Mouse (Mus musculus) brain, embryonic 14.5 days (tissue): ENCODE results near the gene Stat3. TPM values are rescaled to one million over a fixed set of nuclear protein-coding genes. Genes with fewer than 3 reads are reported as not detected.
A peak's percentile ranks its signal among the peaks of the same experiment; 100 is the strongest.

Source experiments
- DNase-seq: peaks from one replicate; pipeline ENCODE4 v3.0.0-alpha.2; 2011; ENCODE audit warnings: low read depth
- CTCF ChIP-seq: fragments of 200-500 bp; IDR thresholded peaks from 2 replicates; pipeline ENCODE4 v1.5.1; 2012; ENCODE audit warnings: inconsistent platforms, mild to moderate bottlenecking, moderate library complexity, borderline replicate concordance; ENCODE audit not compliant: insufficient read depth, insufficient read length; ENCODE audit errors: extremely low read depth
- POLR2A ChIP-seq: fragments of 200-500 bp; IDR thresholded peaks from 2 replicates; pipeline ENCODE4 v1.6.1; 2012; ENCODE audit warnings: mild to moderate bottlenecking, inconsistent platforms, borderline replicate concordance; ENCODE audit not compliant: poor library complexity, insufficient read depth, insufficient read length, severe bottlenecking; ENCODE audit errors: extremely low read depth
- polyA plus RNA-seq: library from polyadenylated mRNA; depleted of rRNA; stranded (reverse); fragments of >200 nt; gene quantifications from 2 replicates; pipeline ENCODE4 v1.2.3, GENCODE M21; 2012; rRNA removed

Gene Stat3
- 29.1 and 36.9 TPM in 2 replicates for polyA plus RNA-seq

DNA sequence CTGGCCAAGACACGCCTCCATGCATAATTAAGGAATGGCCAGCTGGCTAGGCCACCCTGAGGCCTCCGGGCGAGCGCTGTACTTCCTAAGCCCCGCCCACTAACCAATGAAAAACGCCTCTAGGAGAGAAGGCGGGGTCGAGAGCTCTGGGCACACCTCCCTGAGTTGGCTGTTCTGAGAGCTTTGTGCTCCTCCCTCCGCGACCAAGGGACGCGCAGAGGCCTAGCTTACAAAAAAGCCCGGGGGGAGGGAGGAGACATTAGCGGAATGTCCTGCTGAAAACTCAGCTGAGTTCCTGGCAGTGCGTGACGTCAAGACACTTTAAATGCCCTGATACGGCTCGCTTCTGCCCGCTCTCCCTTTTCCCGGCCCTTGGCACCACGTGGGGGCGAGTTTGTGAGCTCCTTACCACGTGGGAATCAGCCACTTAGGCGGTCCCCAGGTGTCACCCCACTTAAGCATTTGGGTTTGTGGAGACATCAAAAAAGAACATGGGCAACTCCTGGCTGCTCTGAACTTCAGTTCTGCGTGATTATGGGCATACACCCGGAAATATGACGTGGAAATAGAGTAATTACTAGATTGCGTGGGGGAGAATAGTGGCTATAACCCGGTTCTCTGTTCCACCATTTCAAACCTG is at the start of gene Stat3:
Gene Stat3 (minus strand): TSS at position 29 of the 640 bp plus-strand sequence.
- TF ChIP-seq CTCF: no peak
- TF ChIP-seq POLR2A: no peak

DNA sequence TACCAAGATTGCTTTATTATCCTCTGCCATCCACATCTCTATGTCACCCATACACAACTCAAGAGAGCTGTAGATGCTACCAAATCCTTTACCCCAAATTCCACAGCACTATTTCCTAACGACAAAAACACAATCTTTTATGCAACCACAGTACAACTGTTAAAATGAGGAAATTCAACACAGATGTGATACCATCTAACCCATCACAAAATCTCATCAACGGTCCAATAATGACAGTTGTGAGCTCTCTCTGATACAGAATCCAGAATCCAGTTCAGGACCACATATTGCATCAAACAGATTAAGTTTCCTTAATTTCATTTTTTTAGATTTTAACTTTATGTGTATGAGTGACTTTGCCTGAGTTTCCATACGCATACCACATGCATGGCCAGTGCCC is 49.3 kb upstream of the Stat3 start:
- TF ChIP-seq CTCF: no peak
- TF ChIP-seq POLR2A: no peak

More for the DNA sequence above, at the start of gene Stat3:
- peak; percentile 100 for DNase-seq

DNA sequence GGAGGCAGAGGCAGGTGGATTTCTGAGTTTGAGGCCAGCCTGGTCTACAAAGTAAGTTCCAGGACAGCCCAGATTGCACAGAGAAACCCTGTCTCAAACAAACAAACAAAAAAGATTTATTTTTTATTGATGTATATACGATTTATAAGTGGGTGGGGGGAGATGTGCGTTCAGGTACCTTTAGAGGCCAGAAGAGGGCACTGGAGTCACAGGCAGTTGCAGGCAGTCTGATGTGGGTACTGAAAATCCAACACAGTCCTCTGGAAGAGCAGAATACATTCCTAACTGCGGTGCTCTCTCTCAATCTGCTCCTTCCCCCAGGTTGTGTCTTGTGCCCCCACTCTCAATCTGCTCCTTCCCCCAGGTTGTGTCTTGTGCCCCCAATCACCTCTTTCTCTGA is 46.3 kb upstream of the Stat3 start:
- TF ChIP-seq CTCF: no peak
- TF ChIP-seq POLR2A: no peak
- no peak for DNase-seq

More for the DNA sequence above, 49.3 kb upstream of the Stat3 start:
- DNase-seq: no peak

DNA sequence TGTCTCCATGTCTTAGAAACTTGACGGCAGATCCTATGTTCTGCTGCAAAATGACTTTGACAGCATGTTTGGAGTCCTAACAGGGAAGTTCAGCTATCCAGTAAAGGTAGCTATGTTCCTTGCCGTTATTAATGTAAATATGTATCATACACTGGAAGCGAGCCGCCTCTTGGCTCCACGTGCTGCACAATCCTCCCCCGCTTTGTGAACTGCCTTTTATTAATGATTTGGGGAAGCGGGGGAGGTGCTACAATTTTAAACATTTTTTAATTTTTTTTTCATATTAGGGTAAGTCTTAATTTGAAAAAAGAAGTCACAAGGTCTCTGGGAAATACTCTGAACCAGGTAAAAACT is 44.4 kb upstream of the Stat3 start:
- DNase-seq: no peak
- TF ChIP-seq CTCF (no peak), POLR2A (no peak)

DNA sequence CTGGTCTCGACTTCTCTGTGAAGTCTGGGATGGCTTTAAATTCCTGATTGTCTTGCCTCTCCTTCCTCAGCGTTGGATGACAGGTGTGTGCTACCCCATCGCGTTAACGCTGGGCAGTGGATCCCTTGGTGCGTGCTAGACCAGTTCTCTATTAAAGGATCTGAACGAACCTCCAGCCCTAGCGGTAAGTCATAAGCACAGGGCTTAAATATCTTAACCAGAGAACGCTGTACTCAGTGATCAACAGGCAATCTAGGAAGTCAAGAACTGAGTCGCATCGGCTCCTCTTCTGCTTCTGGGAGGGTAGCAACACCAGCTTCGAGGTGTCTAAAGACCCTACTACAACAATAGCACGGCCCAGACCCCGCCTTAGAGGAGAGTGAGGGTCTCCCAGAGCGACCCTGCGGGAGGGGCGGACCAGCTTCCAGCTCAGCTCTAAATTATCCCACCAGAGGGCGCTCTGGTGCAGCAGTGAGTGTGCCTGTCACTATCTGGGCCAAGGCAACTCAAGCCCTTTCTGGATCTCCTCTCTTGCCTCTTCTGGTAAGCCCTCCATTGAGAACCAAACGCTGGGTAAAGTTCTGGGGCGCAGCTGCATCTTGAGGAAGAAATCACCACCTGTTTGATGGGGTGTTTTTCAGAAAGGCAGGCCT is 43.9 kb upstream of the Stat3 start:
- DNase-seq: peak; percentile 85

DNA sequence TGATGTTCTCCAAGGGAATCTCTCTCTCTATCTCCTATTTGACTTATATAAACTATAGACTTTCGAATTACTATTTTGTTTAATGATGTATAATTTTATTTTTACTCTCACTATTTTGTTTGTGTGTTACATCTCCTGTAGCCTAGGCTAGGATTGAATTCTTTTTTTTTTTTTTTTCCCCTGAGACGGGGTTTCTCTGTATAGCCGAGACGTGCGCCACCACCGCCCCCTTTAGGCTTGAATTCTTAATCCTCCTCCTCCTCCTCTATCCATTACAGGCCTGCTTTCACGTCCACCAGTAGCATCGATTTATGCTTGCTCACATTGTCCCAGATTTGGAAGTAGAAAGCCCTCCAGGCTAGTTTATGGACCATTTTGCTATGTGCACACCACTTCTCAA is 42.7 kb upstream of the Stat3 start:
- TF ChIP-seq CTCF (no peak), POLR2A (no peak)
- no peak for DNase-seq

More for the DNA sequence above, 43.9 kb upstream of the Stat3 start:
- no peak for TF ChIP-seq POLR2A
- TF ChIP-seq CTCF: peak; percentile 97

DNA sequence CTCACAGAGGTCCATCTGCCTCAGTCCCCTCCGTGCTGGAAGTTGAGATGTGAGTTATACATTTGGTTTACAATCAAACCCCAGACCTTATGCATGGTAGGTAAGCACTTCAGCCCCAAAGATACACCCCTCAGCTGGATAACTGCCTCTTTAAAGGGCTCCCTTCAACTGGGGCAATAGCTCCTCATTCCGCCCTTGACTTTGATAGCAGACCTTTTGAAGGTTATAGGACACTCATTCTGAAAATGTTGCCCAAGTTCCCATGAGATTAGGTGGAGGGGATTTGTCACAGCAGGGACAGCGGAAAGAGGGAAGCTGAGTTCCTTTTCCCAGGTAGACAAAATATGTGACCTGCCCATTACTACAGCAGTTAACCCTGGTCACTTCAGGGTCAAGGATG is 41.9 kb upstream of the Stat3 start:
- no peak for TF ChIP-seq CTCF
- no peak for TF ChIP-seq POLR2A
- DNase-seq: no peak

DNA sequence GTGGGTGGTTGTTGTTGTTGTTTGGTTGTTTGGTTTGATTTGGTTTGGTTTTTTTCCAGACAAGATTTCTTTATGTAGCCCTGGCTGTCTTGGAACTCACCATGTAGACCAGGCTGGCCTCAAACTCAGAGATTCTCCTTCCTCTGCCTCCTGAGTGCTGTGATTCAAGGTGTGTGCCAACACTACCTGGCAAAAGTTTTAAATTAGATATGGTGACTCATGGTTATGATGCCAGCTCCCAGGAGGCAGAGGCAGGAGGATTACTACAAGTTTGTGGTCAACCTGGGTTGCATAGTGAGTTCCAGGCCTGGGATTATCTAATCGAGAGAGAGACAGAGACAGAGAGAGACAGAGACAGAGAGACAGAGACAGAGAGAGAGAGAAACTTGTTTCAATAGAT is 41.1 kb upstream of the Stat3 start:
- TF ChIP-seq POLR2A (no peak), CTCF (no peak)
- no peak for DNase-seq

DNA sequence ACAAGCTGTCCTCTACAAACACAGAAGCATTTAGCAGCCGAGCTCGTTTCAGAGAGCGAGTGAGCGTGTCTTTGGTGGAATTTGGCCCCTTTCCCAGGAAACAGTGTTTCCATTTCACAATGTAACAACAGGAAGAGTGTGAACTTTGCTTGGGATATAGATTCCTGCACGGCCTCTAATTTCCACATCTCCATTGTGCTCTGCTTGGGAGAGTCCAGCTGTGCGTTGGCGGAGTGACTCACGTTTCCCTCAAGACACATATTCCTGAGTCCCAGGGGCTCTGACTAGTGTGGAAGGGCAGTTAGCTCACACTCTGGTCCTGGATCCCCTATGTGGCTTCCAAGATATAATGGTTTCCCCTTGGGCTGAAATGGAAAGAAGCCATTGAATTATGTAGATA is 40.5 kb upstream of the Stat3 start:
- peak; percentile 53 for DNase-seq
- TF ChIP-seq POLR2A (no peak), CTCF (no peak)

DNA sequence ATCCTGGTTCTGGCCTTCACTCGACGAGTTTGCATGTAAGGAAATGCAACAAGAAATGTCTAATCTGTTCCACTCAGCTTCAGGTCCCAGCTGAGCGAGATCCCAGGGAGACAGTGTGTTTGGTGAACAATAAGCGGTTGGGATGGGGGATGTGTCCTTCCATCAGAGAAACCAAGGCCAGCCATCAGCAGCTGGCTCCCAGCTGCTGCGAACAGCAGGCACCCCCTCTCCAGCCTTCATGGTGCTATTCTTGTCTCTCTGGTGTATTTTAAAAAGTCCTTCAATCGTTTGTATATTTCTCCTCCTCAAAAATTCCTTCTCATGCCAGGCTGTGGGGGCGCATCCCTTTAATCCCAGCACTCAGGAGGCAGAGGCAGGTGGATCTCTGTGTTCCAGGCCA is 35.9 kb upstream of the Stat3 start:
- DNase-seq: no peak
- TF ChIP-seq CTCF (no peak), POLR2A (no peak)

DNA sequence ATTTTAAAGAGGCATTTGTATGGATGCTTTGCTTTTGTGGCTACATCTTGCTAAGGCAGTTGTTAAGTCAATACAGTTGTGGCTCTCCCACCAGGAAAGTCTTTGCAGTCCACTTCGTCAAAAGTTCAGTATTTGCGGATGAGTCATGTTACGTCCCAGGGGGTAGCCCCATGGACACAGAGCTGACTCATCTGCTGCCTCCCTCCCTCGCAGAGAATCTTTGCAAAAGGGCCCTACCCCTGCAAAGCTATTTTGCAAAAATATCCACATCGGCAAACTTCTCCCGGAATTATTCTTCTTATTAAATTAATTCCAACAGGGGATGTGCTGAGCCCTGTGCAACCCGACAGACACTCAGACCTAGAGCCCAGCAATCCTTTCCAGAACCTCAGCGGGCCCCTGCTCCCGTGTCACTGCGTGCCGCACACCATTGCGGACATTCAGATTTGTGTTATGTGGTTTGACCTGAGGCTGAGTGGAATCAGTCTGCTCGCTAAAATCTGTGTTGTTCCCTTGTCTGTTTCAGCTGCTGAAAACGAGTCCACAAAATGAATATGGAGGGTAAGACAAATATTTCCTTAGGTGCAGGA is 35.1 kb upstream of the Stat3 start:
- TF ChIP-seq CTCF (no peak), POLR2A (no peak)
- no peak for DNase-seq
